Mouse (Mus musculus) brain, embryonic 14.5 days (tissue): ENCODE measurements at regions not wholly inside any gene's neighbourhood (a gene's known extent, or its start where the extent isn't known, plus 50 kb on each side); places are given as distances from the start of the nearest gene placed in this dataset.

ENCODE experiments used
- CTCF ChIP-seq: fragments of 200-500 bp; IDR thresholded peaks from 2 replicates; pipeline ENCODE4 v1.5.1; 2012; ENCODE audit warnings: inconsistent platforms, mild to moderate bottlenecking, moderate library complexity, borderline replicate concordance; ENCODE audit not compliant: insufficient read depth, insufficient read length; ENCODE audit errors: extremely low read depth
- POLR2A ChIP-seq: fragments of 200-500 bp; IDR thresholded peaks from 2 replicates; pipeline ENCODE4 v1.6.1; 2012; ENCODE audit warnings: mild to moderate bottlenecking, inconsistent platforms, borderline replicate concordance; ENCODE audit not compliant: poor library complexity, insufficient read depth, insufficient read length, severe bottlenecking; ENCODE audit errors: extremely low read depth

- TF ChIP-seq CTCF (no peak), POLR2A (no peak)
These were observed 72.3 kb upstream of the Tcf12 start for GRCm38 (mm10) chr9:72183925-72184324.
